Mouse (Mus musculus) stomach, adult 2 months (tissue): ENCODE results near the gene Zfp747. TPM values are rescaled to one million over a fixed set of nuclear protein-coding genes. Genes with fewer than 3 reads are reported as not detected.

Source experiments
- polyA plus RNA-seq: library from polyadenylated mRNA; depleted of rRNA; stranded (reverse); fragments of >200 nt; gene quantifications from 2 replicates; pipeline ENCODE4 v1.2.3, GENCODE M21; 2012; rRNA removed

Zfp747 gene
- polyA plus RNA-seq = 3.3 and 4.0 TPM in 2 replicates

DNA sequence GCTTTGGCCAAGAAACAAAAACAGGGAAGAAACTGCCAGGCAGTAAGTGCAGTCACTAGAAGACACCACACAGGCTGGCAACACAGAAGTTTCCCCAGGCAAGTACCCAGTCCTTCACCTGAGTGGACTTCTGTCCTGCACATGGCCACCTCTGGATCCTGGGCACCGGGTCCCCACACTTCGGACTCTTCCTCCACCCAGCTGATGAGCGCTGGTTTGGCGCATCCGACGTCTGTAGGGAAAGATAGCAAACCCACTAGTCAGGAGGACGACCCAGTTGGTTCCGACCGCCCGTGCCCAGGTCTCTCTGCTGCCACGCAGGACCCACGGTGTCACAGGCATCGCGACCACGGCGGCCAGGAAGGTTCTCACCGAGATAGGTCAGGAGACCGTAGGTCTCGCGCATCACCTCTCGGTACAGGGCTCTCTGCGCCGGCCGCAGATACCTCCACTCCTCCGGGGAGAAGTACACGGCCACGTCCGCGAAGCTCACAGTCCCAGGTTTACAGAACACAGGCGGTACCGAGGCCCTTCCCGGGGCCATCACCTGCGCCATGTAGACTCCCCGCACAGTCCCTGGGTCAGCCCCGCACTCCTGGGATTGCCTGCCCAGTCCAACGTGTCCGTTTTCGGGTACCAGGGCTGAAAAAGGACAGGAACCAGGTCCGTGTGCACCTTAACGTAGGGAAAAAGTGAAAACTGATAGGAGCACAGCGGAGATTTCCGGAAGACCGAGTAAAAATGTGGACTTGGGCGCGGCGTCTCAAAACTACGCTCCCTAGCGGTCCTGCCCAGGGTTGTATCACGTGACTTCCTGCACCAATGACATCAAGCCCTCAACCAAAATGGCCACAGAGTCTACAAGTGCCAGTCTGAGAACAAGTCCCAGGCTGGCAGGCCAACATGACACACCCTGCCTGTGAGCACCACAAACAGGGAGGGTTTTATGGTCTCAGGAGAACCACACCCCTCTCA is at the start of gene Zfp747:
Gene Zfp747, minus strand, starts transcription at position 780 of the 975 bp plus-strand sequence.

DNA sequence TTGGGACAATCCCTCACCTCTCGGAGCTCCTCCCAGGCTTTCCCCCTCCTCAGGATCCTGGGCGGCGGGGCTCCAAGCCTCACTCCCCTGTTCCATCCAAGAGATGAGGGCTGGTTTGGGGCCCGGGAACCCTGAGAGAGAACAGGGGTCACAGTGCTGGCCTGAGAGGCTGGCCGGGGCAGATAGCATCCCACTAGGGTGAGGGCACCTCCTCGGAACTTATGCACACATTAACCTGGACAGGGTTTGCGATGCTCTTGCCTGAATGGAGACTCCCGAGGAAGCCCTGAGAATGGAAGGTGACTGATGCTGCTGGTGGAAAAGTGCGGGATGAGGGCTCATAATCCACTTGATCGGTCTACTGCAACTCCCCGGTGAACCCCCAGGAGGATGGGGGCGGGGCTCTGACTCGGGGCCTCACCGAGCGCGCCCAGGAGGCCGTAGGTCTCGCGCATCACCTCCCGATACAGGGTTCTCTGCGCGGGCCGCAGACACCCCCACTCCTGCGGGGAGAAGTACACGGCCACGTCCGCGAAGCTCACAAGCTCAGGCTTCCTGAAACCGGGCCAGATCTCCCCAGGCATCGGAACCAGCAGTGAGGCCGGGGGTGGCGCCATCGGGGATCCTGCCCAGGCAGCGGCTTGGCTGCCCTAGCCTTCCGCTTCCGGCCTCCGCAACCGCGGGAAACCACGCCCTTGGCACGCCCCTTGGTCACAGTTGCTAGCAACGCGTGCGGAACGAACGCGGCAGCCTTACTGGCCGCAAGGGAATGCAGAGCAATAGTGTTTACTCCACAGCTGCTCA is 45.7 kb upstream of the Zfp747 start, which contains the start of gene Zfp688:
Gene Zfp688, minus strand, starts transcription at position 681 of the 804 bp plus-strand sequence.

DNA sequence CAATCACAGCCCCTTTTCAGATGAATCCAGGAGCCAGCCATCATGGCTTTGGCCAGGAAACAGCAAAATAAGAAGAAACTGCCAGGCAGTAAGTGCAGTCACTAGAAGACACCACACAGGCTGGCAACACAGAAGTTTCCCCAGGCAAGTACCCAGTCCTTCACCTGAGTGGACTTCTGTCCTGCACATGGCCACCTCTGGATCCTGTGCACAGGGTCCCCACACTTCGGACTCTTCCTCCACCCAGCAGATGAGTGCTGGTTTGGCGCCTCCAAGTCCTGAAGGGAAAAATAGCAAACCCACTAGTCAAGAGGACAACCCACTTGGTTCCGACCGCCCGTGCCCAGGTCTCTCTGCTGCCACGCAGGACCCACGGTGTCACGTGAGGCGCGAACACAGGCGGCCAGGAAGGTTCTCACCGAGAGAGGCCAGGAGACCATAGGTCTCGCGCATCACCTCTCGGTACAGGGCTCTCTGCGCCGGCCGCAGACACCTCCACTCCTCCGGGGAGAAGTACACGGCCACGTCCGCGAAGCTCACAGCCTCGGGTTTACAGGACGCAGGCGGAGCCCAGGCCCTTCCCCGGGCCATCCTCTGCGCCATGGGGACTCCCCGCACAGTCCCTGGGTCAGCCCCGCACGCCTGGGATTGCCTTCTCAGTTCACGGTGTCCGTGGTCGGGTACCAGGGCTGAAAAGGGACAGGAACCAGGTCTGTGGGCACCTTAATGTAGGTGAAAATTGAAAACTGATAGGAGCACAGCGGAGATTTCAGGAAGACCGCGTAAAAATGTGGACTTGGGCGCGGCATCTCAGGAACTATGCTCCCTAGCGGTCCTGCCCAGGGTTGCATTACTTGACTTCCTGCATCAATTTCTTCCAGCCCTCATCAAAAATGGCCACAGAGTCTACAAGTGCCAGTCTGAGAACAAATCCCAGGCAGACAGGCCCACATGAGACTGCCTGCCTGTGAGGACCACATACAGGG is 30.4 kb upstream of the Zfp747 start, which contains the start of gene Zfp764:
Gene Zfp764, minus strand, starts transcription at position 821 of the 986 bp plus-strand sequence.

DNA sequence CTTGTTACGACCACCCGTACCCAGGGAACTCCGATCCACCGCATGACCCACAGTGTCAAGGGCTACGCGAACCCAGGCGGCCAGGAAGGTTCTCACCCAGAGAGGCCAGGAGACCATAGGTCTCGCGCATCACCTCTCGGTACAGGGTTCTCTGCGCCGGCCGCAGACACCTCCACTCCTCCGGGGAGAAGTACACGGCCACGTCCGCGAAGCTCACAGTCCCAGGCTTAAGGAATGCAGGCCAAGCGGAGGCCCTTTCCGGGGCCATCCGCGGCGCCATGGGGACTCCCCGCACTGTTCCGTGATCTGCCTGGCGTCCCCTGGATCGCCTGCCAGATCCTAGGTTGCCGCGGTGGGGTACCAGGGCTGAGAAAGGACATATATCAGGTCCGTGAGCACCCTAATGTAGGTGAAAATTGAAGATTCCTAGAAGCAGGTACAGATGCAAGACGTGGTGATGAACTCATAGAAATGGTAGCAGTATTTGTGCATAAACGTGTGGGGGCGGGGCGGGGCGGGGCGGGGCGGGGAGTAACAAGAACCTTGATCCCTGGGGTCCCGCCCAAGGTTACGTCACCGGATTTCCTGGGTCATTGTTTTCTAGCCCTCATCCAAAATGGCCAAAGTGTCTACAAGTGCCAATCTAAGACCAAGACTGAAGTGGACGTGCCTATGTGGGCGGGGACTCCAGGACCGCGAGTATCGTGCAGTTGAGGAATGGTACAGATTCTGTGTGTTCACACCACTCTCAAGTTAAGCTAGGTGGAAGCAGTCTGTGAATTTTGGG is 17.5 kb upstream of the Zfp747 start, which contains the start of gene E430018J23Rik:
Gene E430018J23Rik, minus strand, starts transcription at position 473 of the 787 bp plus-strand sequence.

DNA sequence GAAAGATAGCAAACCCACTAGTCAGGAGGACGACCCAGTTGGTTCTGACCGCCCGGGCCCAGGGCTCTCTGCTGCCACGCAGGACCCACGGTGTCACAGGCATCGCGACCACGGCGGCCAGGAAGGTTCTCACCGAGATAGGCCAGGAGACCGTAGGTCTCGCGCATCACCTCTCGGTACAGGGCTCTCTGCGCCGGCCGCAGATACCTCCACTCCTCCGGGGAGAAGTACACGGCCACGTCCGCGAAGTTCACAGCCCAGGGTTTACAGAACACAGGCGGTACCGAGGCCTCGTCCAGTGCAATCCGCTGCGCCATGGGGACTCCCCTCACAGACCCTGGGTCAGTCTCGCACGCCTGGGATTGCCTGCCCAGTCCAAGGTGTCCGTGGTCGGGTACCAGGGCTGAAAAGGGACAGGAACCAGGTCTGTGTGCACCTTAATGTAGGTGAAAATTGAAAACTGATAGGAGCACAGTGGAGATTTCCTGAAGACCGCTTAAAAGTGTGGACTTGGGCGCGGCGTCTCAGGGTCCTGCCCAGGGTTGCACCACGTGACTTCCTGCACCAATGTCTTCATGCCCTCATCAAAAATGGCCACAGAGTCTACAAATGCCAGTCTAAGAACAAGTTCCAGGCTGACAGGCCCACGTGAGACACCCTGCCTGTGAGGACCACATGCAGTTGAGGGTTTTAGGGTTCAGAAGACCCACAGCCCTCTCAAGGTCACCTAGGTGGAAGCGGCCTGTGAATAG is 11.0 kb upstream of the Zfp747 start, which contains the start of gene 9130019O22Rik:
Gene 9130019O22Rik, minus strand, starts transcription at position 526 of the 752 bp plus-strand sequence.

DNA sequence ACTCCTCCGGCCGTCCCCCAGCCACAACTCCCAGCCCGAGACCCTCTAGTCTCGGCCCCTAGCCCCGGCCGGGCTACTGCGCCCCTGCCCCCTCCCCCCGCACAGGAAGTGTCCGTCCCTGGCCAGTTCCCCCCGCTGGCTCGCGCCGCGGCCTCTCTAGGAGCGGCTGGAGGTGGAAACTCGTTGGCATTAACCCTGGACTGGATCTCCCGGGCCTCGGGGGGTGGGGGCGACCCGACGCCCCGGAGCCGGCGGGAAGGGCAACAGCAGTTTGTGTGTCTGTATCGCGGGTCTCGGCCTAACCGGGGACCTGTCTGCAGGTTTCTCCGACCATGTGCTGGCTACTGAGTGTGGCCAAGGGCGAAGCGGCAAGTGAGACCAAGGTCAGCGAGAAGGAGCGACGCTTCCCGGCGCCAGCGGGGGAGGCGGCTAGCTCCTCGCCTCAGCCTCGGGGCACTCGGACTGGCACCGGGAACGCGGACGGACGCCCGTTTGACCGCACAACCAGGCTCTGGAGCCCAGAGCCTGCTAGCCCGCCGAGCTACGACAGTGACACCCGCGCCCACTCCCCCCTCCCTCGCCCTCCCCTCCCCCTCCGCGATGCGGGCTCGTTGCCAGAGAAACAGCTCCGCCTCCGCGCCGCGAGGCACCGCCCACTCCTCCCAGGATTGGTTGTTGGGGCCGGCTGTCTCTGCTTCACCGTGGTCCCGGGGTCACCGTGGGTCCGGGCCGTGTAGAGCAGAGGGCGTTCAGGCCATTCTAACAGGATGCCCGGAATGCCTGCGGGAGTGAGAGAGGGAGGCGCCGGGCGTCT is 30.1 kb downstream of the Zfp747 start, which contains the start of gene Zfp768:
Gene Zfp768, minus strand, starts transcription at position 78 of the 814 bp plus-strand sequence.

Other genes with a start within 250 kb of the Zfp747 start
- gene Spn, start 238.2 kb downstream of the Zfp747 start, polyA plus RNA-seq = 0.67 and 0.77 TPM in 2 replicates
- gene Cd2bp2, start 180.0 kb downstream of the Zfp747 start, polyA plus RNA-seq = 5.5 and 6.6 TPM in 2 replicates
- gene Tbc1d10b, start 167.6 kb downstream of the Zfp747 start, polyA plus RNA-seq = 20.0 and 23.0 TPM in 2 replicates
- gene Mylpf, start 167.2 kb downstream of the Zfp747 start, polyA plus RNA-seq = 11.3 and 23.7 TPM in 2 replicates
- gene Zfp553, start 143.0 kb downstream of the Zfp747 start, polyA plus RNA-seq = 5.6 and 6.3 TPM in 2 replicates
- 4.9 and 7.9 TPM in 2 replicates for gene Sept1, start 142.9 kb downstream of the Zfp747 start, polyA plus RNA-seq
- 57.0 and 157 TPM in 2 replicates for gene Zfp771, start 131.8 kb downstream of the Zfp747 start, polyA plus RNA-seq
- gene Dctpp1, start 115.3 kb downstream of the Zfp747 start, polyA plus RNA-seq = 31.4 and 39.4 TPM in 2 replicates
- gene Sephs2, start 102.0 kb downstream of the Zfp747 start, polyA plus RNA-seq = 9.4 and 16.9 TPM in 2 replicates
- gene Itgal, start 79.8 kb downstream of the Zfp747 start, polyA plus RNA-seq = 1.0 and 1.3 TPM in 2 replicates
- 18.3 and 25.5 TPM in 2 replicates for gene Zfp768, start 30.5 kb downstream of the Zfp747 start, polyA plus RNA-seq
- gene 9130019O22Rik, start 11.1 kb upstream of the Zfp747 start, polyA plus RNA-seq = 1.2 and 1.4 TPM in 2 replicates
- 2.8 and 3.5 TPM in 2 replicates for gene E430018J23Rik, start 17.6 kb upstream of the Zfp747 start, polyA plus RNA-seq
- gene Zfp764, start 30.8 kb upstream of the Zfp747 start, polyA plus RNA-seq = 2.2 and 2.6 TPM in 2 replicates
- gene Zfp688, start 46.0 kb upstream of the Zfp747 start, polyA plus RNA-seq = 14.0 and 16.3 TPM in 2 replicates
- 1.6 and 1.9 TPM in 2 replicates for gene Zfp689, start 73.1 kb upstream of the Zfp747 start, polyA plus RNA-seq
- 33.3 and 47.2 TPM in 2 replicates for gene Prr14, start 83.6 kb upstream of the Zfp747 start, polyA plus RNA-seq
- 20.3 and 21.3 TPM in 2 replicates for gene Fbrs, start 103.1 kb upstream of the Zfp747 start, polyA plus RNA-seq
- gene Srcap, start 135.9 kb upstream of the Zfp747 start, polyA plus RNA-seq = 5.6 and 8.6 TPM in 2 replicates
- 5.0 and 5.1 TPM in 2 replicates for gene Gm42715, start 143.5 kb upstream of the Zfp747 start, polyA plus RNA-seq
- 2.9 and 4.0 TPM in 2 replicates for gene Tmem265, start 185.3 kb upstream of the Zfp747 start, polyA plus RNA-seq
- 20.4 and 20.7 TPM in 2 replicates for gene Phkg2, start 197.3 kb upstream of the Zfp747 start, polyA plus RNA-seq
- gene Ccdc189, start 212.5 kb upstream of the Zfp747 start, polyA plus RNA-seq = 1.3 and 1.7 TPM in 2 replicates
- gene Rnf40, start 212.7 kb upstream of the Zfp747 start, polyA plus RNA-seq = 8.0 and 9.1 TPM in 2 replicates
- 2.6 and 3.5 TPM in 2 replicates for gene Zfp629, start 239.7 kb upstream of the Zfp747 start, polyA plus RNA-seq